Mouse (Mus musculus): ENCODE results near the gene Faf1. TPM values are rescaled to one million over a fixed set of nuclear protein-coding genes. Genes with fewer than 3 reads are reported as not detected.

Faf1 gene
- polyA plus RNA-seq, 1 experiment from 2014 or later, result 28.7 TPM

- Histone ChIP-seq H3K4me1 (replicated peaks; ENCODE audit: control insufficient read depth, insufficient read depth, low read length) (no peaks in the 10 kb centered on the region; the same call in 1 of the 2 replicates), H3K36me3 (ENCODE audit: control insufficient read depth, insufficient read depth, low read length) (no peaks in the 10 kb centered on the region), H3K9me3 (ENCODE audit: control insufficient read depth, low read length) (no peaks in the 10 kb centered on the region), H3K4me2 (no peak overlapping the region), H3K9ac (ENCODE audit: low read depth, low read length) (no peak overlapping the region), H3K27ac (ENCODE audit: low read depth, low read length) (no peak overlapping the region), H3K4me3 (ENCODE audit: low read depth, low read length) (no peak overlapping the region), H3K27me3 (replicated peaks; ENCODE audit: control insufficient read depth, insufficient read depth, low read length) (no peaks in the 10 kb centered on the region)
- no peak for ATAC-seq (replicated peaks; ENCODE audit: low FRiP score)
- no peak for DNase-seq (ENCODE audit: low spot score)
Observed at GRCm38 (mm10) chr4:109819455-109819854, 143.1 kb downstream of the Faf1 start.

DNA sequence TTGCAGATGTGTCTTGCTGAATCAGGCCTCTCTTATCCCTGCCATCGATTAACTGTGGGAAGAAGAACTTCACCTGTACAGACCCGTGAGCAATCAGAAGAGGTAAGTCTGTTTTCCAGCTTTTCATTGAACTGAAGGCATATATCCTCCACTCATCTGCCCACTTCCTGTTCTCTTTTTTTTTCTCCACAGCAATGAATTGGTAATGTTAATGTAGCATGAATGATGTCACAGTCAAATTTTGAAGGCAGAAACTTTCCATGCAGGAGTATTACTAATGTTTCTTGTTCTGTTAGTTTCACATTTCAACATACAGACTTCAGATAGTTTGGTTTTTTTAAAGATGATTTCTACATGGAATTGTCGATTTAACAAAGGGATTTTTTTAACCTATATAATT is 153.4 kb downstream of the Faf1 start:
- Histone ChIP-seq H3K9ac (ENCODE audit: low read depth, low read length) (no peak overlapping the region), H3K27ac (ENCODE audit: low read depth, low read length) (no peak overlapping the region), H3K9me3 (ENCODE audit: control insufficient read depth, low read length) (no peaks in the 10 kb centered on the region), H3K4me1 (replicated peaks; ENCODE audit: control insufficient read depth, insufficient read depth, low read length) (no peaks in the 10 kb centered on the region), H3K4me3 (ENCODE audit: low read depth, low read length) (no peak overlapping the region), H3K27me3 (replicated peaks; ENCODE audit: control insufficient read depth, insufficient read depth, low read length) (no peaks in the 10 kb centered on the region), H3K4me2 (no peak overlapping the region), H3K36me3 (ENCODE audit: control insufficient read depth, insufficient read depth, low read length) (no peaks in the 10 kb centered on the region; the same call in 1 of the 2 replicates)
- DNase-seq (ENCODE audit: low spot score) (no peak), ATAC-seq (replicated peaks; ENCODE audit: low FRiP score) (no peak)
- 86% methylated on average over 3 of the region's 3 CpGs for WGBS

DNA sequence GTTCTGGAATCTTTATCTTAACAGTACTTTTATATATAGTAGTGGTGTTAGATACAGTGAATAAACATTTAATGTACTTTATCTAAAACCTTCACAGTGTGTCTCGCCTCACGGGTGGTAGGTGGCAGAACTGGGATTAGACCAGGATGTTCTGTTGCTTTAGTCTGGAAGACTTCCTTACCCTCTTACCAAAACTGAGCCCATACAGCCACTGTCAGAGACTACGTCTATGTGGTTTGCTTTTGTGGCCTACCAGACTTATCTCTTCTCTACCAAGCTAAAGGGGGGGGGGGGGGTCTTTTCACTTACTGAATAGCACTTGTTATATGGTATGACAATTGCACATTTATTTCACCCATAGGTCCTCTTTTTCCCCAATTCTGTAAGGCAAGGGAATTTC is 181.5 kb downstream of the Faf1 start:
- Histone ChIP-seq H3K27ac (ENCODE audit: low read depth, low read length) (no peak overlapping the region), H3K9ac (ENCODE audit: low read depth, low read length) (no peak overlapping the region), H3K4me2 (no peak overlapping the region), H3K4me3 (ENCODE audit: low read depth, low read length) (no peak overlapping the region), H3K27me3 (replicated peaks; ENCODE audit: control insufficient read depth, insufficient read depth, low read length) (no peaks in the 10 kb centered on the region), H3K4me1 (replicated peaks; ENCODE audit: control insufficient read depth, insufficient read depth, low read length) (no peaks in the 10 kb centered on the region), H3K9me3 (ENCODE audit: control insufficient read depth, low read length) (no peaks in the 10 kb centered on the region), H3K36me3 (ENCODE audit: control insufficient read depth, insufficient read depth, low read length) (no peaks in the 10 kb centered on the region)
- DNase-seq (ENCODE audit: low spot score), result no peak
- no peak for ATAC-seq (replicated peaks; ENCODE audit: low FRiP score)
- WGBS, result 55% methylated on average over 3 of the region's 3 CpGs

DNA sequence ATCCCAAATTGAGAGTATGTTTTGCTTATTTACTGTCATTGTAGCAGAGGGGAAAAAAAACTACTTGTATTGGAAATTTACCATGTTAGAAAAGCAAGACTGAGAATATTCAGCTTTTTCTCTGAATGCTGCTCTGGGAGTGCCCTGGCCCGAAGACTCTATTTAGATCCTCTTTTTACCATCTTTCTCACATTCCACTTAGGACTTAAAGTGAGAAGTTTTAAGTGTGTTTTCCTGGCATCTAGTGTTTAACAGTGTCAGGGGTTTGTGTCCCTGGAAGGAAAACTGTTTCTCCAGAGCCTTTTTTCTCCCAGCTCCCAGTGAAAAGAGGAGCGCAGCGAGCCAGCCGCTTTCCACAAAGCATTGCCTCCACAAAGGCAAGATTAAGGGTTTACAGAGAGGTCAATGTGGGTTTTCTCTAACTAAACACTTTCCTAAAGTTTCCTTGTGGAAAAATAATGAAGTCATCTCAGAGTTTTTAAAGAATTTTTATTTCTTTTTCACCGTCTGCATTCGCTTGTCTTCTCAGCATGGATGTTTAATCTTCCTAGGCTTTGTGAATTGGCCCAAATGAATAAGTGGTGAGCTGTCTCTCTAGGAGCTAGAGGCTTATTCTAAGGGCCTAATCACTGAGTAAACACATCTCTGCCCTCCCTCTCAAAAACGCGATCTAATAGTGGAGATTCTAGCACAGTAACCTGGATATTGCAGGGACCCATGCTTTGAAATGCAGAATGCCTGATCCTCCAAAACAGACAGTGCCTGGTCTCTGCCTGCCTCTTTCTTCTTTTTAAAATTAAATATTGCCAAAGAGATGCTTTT is 182.4 kb downstream of the Faf1 start:
- no peaks in the 10 kb centered on the region for H3K9me3 ChIP-seq (ENCODE audit: control insufficient read depth, low read length)
- no peak for ATAC-seq (replicated peaks; ENCODE audit: low FRiP score)
- 66% methylated on average over 8 of the region's 8 CpGs for WGBS
- no peak overlapping the region for H3K27ac ChIP-seq (ENCODE audit: low read depth, low read length)
- no peak overlapping the region for H3K9ac ChIP-seq (ENCODE audit: low read depth, low read length)
- H3K4me3 ChIP-seq (ENCODE audit: low read depth, low read length), result no peak overlapping the region
- no peak for DNase-seq (ENCODE audit: low spot score)
- no peaks in the 10 kb centered on the region for H3K36me3 ChIP-seq (ENCODE audit: control insufficient read depth, insufficient read depth, low read length)
- no peak overlapping the region for H3K4me2 ChIP-seq
- no peaks in the 10 kb centered on the region for H3K4me1 ChIP-seq (replicated peaks; ENCODE audit: control insufficient read depth, insufficient read depth, low read length)
- H3K27me3 ChIP-seq (replicated peaks; ENCODE audit: control insufficient read depth, insufficient read depth, low read length), result no peaks in the 10 kb centered on the region

DNA sequence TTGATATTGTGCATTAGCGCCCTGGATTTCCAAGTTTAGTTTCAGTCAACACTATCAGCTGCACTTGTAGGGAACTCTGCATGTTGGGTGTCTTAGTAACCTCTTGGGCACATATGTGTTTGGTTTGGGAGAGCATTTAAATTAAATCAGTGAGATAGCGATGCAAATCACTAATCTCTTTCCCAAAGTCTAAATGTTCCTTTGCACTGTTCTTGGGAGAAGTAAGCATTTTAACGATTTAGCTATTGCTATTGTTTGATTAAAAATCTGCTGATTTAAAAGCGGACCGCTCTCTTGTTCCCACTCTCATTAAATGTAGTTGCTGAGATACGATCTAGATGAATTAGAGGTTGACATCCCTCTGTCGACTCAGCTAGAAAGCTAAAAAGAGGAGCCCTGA is 183.0 kb downstream of the Faf1 start:
- Histone ChIP-seq H3K4me2 (no peak overlapping the region), H3K4me3 (ENCODE audit: low read depth, low read length) (no peak overlapping the region), H3K36me3 (ENCODE audit: control insufficient read depth, insufficient read depth, low read length) (no peaks in the 10 kb centered on the region), H3K9ac (ENCODE audit: low read depth, low read length) (no peak overlapping the region), H3K27ac (ENCODE audit: low read depth, low read length) (no peak overlapping the region), H3K9me3 (ENCODE audit: control insufficient read depth, low read length) (no peaks in the 10 kb centered on the region), H3K27me3 (replicated peaks; ENCODE audit: control insufficient read depth, insufficient read depth, low read length) (no peaks in the 10 kb centered on the region), H3K4me1 (replicated peaks; ENCODE audit: control insufficient read depth, insufficient read depth, low read length) (no peaks in the 10 kb centered on the region)
- WGBS, result 78% methylated on average over 7 of the region's 7 CpGs
- DNase-seq (ENCODE audit: low spot score) (no peak), ATAC-seq (replicated peaks; ENCODE audit: low FRiP score) (no peak)

- no peaks in the 10 kb centered on the region for H3K36me3 ChIP-seq (ENCODE audit: control insufficient read depth, insufficient read depth, low read length)
- 86% methylated on average over 2 of the region's 2 CpGs for WGBS
- H3K9me3 ChIP-seq (ENCODE audit: control insufficient read depth, low read length), result no peaks in the 10 kb centered on the region
- no peaks in the 10 kb centered on the region for H3K27me3 ChIP-seq (replicated peaks; ENCODE audit: control insufficient read depth, insufficient read depth, low read length)
- DNase-seq (ENCODE audit: low spot score) (no peak), ATAC-seq (replicated peaks; ENCODE audit: low FRiP score) (no peak)
- no peak overlapping the region for H3K27ac ChIP-seq (ENCODE audit: low read depth, low read length)
- H3K4me2 ChIP-seq, result no peak overlapping the region
- H3K4me3 ChIP-seq (ENCODE audit: low read depth, low read length), result no peak overlapping the region
- H3K9ac ChIP-seq (ENCODE audit: low read depth, low read length), result no peak overlapping the region
- H3K4me1 ChIP-seq (replicated peaks; ENCODE audit: control insufficient read depth, insufficient read depth, low read length), result no peaks in the 10 kb centered on the region
Observed at GRCm38 (mm10) chr4:109860256-109860655, 183.9 kb downstream of the Faf1 start.

DNA sequence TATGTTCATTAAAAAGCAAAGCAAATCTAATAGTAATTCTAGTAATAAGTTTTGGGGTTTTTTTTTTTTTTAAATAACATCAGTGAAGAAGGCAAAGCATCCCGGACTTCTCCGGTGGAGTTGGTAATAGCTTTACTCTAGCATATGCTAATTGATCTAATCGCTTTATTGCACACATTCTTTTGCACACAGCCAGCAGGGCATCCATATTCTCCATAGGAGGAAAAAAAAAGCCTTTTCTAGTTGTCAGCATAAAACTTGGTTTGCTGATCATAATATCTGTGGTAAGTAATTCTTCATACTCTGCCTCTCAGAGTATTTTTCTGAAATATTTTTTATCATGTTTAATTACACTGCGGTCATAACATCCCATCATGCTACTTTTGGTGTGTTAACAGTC is 185.9 kb downstream of the Faf1 start:
- DNase-seq (ENCODE audit: low spot score) (no peak), ATAC-seq (replicated peaks; ENCODE audit: low FRiP score) (no peak)
- H3K4me3 ChIP-seq (ENCODE audit: low read depth, low read length), result no peak overlapping the region
- H3K4me2 ChIP-seq, result no peak overlapping the region
- no peaks in the 10 kb centered on the region for H3K9me3 ChIP-seq (ENCODE audit: control insufficient read depth, low read length)
- WGBS, result 90% methylated on average over 4 of the region's 4 CpGs
- no peaks in the 10 kb centered on the region for H3K27me3 ChIP-seq (replicated peaks; ENCODE audit: control insufficient read depth, insufficient read depth, low read length)
- H3K9ac ChIP-seq (ENCODE audit: low read depth, low read length), result no peak overlapping the region
- H3K36me3 ChIP-seq (ENCODE audit: control insufficient read depth, insufficient read depth, low read length), result no peaks in the 10 kb centered on the region
- no peak overlapping the region for H3K27ac ChIP-seq (ENCODE audit: low read depth, low read length)
- no peaks in the 10 kb centered on the region for H3K4me1 ChIP-seq (replicated peaks; ENCODE audit: control insufficient read depth, insufficient read depth, low read length)

- H3K4me3 ChIP-seq (ENCODE audit: low read depth, low read length), result no peak overlapping the region
- H3K9ac ChIP-seq (ENCODE audit: low read depth, low read length), result no peak overlapping the region
- H3K27ac ChIP-seq (ENCODE audit: low read depth, low read length), result no peak overlapping the region
- no peaks in the 10 kb centered on the region for H3K27me3 ChIP-seq (replicated peaks; ENCODE audit: control insufficient read depth, insufficient read depth, low read length)
- no peak overlapping the region for H3K4me2 ChIP-seq
- H3K36me3 ChIP-seq (ENCODE audit: control insufficient read depth, insufficient read depth, low read length), result no peaks in the 10 kb centered on the region
- ATAC-seq (replicated peaks; ENCODE audit: low FRiP score), result no peak
- WGBS, result 83% methylated on average over 3 of the region's 3 CpGs
- no peak for DNase-seq (ENCODE audit: low spot score)
- no peaks in the 10 kb centered on the region for H3K4me1 ChIP-seq (replicated peaks; ENCODE audit: control insufficient read depth, insufficient read depth, low read length)
- H3K9me3 ChIP-seq (ENCODE audit: control insufficient read depth, low read length), result no peaks in the 10 kb centered on the region
Observed at GRCm38 (mm10) chr4:109863021-109863420, 186.6 kb downstream of the Faf1 start.

DNA sequence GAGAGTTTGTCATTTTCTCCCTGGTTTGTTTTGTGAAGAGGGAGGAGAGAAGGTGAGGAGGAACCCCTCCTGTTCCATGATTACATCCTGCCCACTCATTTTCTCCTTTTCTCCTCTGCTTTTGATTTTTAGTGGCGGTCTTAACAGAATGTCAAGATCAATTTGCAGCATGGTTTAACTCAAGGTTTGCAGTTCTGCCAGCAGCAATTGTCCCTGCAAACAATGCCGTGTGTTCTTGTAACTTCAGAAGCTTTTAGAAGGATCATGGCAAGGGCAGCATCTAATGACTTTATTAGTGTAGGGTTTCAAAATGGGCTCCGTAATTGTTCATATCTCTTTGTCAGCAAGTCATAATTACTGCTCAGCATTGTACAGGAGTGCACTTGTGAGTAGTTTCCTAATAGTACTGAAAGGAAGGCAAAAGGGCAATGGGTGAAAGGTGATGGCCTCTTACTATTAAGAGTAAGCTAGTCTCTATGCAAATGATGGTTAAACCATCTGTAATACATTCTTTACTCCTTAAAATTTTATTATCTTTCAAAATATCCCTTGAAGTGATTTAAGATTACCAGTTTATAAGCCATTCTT is 192.6 kb downstream of the Faf1 start:
- whole genome bisulfite sequencing, result 85% methylated on average over 3 of the region's 3 CpGs
- Histone ChIP-seq H3K4me1 (replicated peaks; ENCODE audit: control insufficient read depth, insufficient read depth, low read length) (no peaks in the 10 kb centered on the region), H3K9me3 (ENCODE audit: control insufficient read depth, low read length) (no peaks in the 10 kb centered on the region), H3K4me3 (ENCODE audit: low read depth, low read length) (no peak overlapping the region), H3K36me3 (ENCODE audit: control insufficient read depth, insufficient read depth, low read length) (no peaks in the 10 kb centered on the region), H3K27me3 (replicated peaks; ENCODE audit: control insufficient read depth, insufficient read depth, low read length) (no peaks in the 10 kb centered on the region), H3K4me2 (no peak overlapping the region), H3K27ac (ENCODE audit: low read depth, low read length) (no peak overlapping the region), H3K9ac (ENCODE audit: low read depth, low read length) (no peak overlapping the region)
- ATAC-seq (replicated peaks; ENCODE audit: low FRiP score) (no peak), DNase-seq (ENCODE audit: low spot score) (no peak)
